Mouse (Mus musculus): ENCODE measurements around the gene Aoc1. TPM values are rescaled to one million over a fixed set of nuclear protein-coding genes. Genes with fewer than 3 reads are reported as not detected.
"Not testable (repeated sequence)": the region's sequence is repeated elsewhere in the genome, so short reads cannot be mapped to it uniquely, and the experiment has no call there.

Aoc1 gene
- polyA plus RNA-seq, 1 experiment from 2014 or later, result not detected

DNA sequence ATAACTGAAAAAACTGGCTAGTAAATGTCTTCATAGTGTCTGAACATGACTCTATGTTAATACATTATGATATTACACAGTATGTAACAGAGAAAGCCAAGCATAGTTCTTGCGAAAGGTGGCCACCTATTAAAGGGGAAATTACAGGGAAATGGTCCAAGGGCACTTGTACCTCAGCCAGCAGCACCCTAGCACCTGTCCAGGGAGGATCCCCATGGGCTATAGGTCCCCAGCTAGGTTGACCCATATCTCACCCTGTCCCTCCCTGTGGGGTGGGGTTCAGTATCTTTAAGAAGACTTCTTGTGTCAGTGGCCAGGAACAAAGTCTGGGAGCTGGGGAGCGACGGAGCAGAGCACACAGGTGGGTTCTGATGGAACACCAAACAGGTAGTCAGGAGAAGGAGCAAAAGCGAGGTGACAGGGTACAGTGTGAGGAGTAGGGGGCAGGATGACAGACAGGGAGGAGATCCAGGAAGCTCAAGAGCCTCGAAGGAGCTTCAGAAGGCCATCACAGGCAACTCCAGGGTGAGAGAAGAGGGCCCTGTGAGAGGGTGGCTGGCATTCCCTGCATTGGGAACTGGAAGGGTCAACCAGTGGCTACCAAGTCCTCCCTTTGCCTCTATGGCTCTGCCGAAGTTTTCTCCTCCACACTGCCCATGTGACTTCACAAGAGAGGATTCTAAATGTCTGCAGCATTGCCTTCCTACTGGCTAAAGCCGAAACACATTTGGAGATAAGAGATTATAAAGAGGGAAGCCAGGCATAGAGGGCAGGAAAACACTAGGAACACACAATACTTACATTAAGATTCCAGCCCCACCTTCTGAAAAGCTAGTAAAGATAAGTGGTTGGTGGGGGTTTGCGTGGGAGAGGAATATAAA, 22.5 kb downstream of the Aoc1 start:
- no peak for ATAC-seq (ENCODE audit: insufficient number of reproducible peaks, low FRiP score, low TSS enrichment, low read depth)
- 86% methylated on average over 8 of the region's 8 CpGs for WGBS

GRCm38 (mm10) chr6:48895941-48896340, 23.2 kb downstream of the Aoc1 start:
- H3K36me3 ChIP-seq, result no peaks in the 10 kb centered on the region
- no peak overlapping the region for H3K9ac ChIP-seq
- no peak for ATAC-seq (ENCODE audit: insufficient number of reproducible peaks, low FRiP score, low TSS enrichment, low read depth)
- H3K4me3 ChIP-seq, result no peak overlapping the region
- H3K27me3 ChIP-seq, result no peaks in the 10 kb centered on the region
- no peaks in the 10 kb centered on the region for H3K9me3 ChIP-seq
- 89% methylated on average over 5 of the region's 5 CpGs for WGBS
- no peak overlapping the region for H3K4me2 ChIP-seq
- H3K27ac ChIP-seq, result no peak overlapping the region
- H3K4me1 ChIP-seq, result no peaks in the 10 kb centered on the region

More for the DNA sequence above, 22.5 kb downstream of the Aoc1 start:
- Histone ChIP-seq H3K9me3 (no peaks in the 10 kb centered on the region), H3K9ac (no peak overlapping the region), H3K4me1 (no peaks in the 10 kb centered on the region), H3K27ac (no peak overlapping the region), H3K4me2 (no peak overlapping the region), H3K4me3 (no peak overlapping the region), H3K36me3 (no peaks in the 10 kb centered on the region), H3K27me3 (no peaks in the 10 kb centered on the region)

GRCm38 (mm10) chr6:48896956-48897355, 24.3 kb downstream of the Aoc1 start:
- H3K4me2 ChIP-seq, result no peak overlapping the region
- no peak for ATAC-seq (ENCODE audit: insufficient number of reproducible peaks, low FRiP score, low TSS enrichment, low read depth)
- no peak overlapping the region for H3K4me3 ChIP-seq
- H3K4me1 ChIP-seq, result no peaks in the 10 kb centered on the region
- no peak overlapping the region for H3K9ac ChIP-seq
- 80% methylated on average over 5 of the region's 5 CpGs for WGBS
- no peaks in the 10 kb centered on the region for H3K9me3 ChIP-seq
- H3K27me3 ChIP-seq, result no peaks in the 10 kb centered on the region
- no peak overlapping the region for H3K27ac ChIP-seq
- H3K36me3 ChIP-seq, result no peaks in the 10 kb centered on the region

DNA sequence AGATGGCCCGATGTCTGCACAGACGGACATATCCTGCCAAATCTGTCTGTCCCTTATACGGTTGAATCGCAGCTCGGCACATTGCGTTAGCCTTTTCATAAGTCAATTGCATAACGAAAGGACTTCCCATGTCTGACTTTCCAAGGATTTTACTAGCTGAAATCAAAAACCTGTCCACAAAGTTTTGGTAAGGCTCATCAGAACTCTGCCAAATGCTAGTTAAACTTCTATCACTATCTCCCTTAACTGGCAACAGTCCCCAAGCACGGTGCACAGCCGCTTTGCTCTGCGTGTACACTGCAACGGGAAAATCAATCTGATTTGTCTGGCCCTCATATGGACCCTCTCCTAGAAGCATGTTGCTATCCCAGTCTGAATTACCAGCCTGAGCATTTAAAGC, 28.6 kb downstream of the Aoc1 start:
- not testable (repeated sequence) for H3K27me3 ChIP-seq; H3K36me3 ChIP-seq; H3K4me2 ChIP-seq; H3K4me3 ChIP-seq; H3K27ac ChIP-seq; H3K9me3 ChIP-seq; ATAC-seq (ENCODE audit: insufficient number of reproducible peaks, low FRiP score, low TSS enrichment, low read depth); H3K4me1 ChIP-seq; H3K9ac ChIP-seq
- 88% methylated on average over 11 of the region's 11 CpGs for WGBS

- ATAC-seq (ENCODE audit: insufficient number of reproducible peaks, low FRiP score, low TSS enrichment, low read depth), result no peak
- no peak overlapping the region for H3K9ac ChIP-seq
- no peak overlapping the region for H3K4me3 ChIP-seq
- no peaks in the 10 kb centered on the region for H3K36me3 ChIP-seq
- no peak overlapping the region for H3K4me2 ChIP-seq
- H3K27me3 ChIP-seq, result no peaks in the 10 kb centered on the region
- no peaks in the 10 kb centered on the region for H3K4me1 ChIP-seq
- WGBS, result 81% methylated on average over 17 of the region's 17 CpGs
- no peaks in the 10 kb centered on the region for H3K9me3 ChIP-seq
- H3K27ac ChIP-seq, result no peak overlapping the region
Measured at GRCm38 (mm10) chr6:48902511-48903406, 30.1 kb downstream of the Aoc1 start.

- no peaks in the 10 kb centered on the region for H3K27me3 ChIP-seq
- WGBS, result 61% methylated on average over 4 of the region's 4 CpGs
Measured at GRCm38 (mm10) chr6:48903437-48903836, 30.7 kb downstream of the Aoc1 start.

DNA sequence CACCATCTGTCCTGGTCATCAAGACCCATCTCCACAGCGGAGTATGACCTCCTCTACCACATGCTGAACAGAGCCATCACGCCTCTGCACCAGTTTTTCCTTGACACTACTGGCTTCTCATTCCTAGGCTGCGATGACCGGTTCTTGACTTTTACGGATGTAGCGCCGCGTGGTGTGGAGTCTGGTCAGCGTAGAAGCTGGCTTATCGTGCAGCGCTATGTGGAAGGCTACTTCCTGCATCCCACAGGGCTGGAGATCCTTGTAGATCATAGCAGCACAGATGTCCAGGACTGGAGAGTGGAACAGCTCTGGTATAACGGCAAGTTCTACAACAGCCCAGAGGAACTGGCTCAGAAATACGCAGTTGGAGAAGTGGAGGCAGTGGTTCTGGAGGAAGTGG, 32.9 kb downstream of the Aoc1 start:
- Histone ChIP-seq H3K36me3 (no peaks in the 10 kb centered on the region), H3K27ac (no peak overlapping the region), H3K4me2 (no peak overlapping the region), H3K4me3 (no peak overlapping the region), H3K9ac (no peak overlapping the region), H3K4me1 (no peaks in the 10 kb centered on the region), H3K27me3 (no peaks in the 10 kb centered on the region), H3K9me3 (no peaks in the 10 kb centered on the region)
- no peak for ATAC-seq (ENCODE audit: insufficient number of reproducible peaks, low FRiP score, low TSS enrichment, low read depth)
- 90% methylated on average over 13 of the region's 13 CpGs for WGBS

More at GRCm38 (mm10) chr6:48903437-48903836, 30.7 kb downstream of the Aoc1 start:
- Histone ChIP-seq H3K4me1 (no peaks in the 10 kb centered on the region), H3K9me3 (no peaks in the 10 kb centered on the region), H3K4me3 (no peak overlapping the region), H3K9ac (no peak overlapping the region), H3K27ac (no peak overlapping the region), H3K36me3 (no peaks in the 10 kb centered on the region), H3K4me2 (no peak overlapping the region)
- ATAC-seq (ENCODE audit: insufficient number of reproducible peaks, low FRiP score, low TSS enrichment, low read depth), result no peak

DNA sequence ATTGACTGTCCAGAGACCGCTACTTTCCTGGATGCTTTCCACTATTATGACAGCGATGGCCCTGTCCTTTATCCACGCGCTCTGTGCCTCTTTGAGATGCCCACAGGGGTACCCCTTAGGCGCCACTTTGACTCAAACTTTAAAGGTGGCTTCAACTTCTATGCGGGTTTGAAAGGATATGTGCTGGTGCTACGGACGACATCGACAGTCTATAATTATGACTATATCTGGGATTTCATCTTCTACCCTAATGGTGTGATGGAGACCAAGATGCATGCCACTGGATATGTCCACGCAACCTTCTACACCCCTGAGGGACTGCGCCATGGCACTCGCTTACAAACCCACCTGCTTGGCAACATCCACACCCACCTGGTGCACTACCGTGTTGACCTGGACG, 33.7 kb downstream of the Aoc1 start:
- H3K4me3 ChIP-seq, result no peak overlapping the region
- no peaks in the 10 kb centered on the region for H3K27me3 ChIP-seq
- no peaks in the 10 kb centered on the region for H3K9me3 ChIP-seq
- H3K36me3 ChIP-seq, result no peaks in the 10 kb centered on the region
- H3K9ac ChIP-seq, result no peak overlapping the region
- H3K27ac ChIP-seq, result no peak overlapping the region
- ATAC-seq (ENCODE audit: insufficient number of reproducible peaks, low FRiP score, low TSS enrichment, low read depth), result no peak
- WGBS, result 90% methylated on average over 14 of the region's 14 CpGs
- no peaks in the 10 kb centered on the region for H3K4me1 ChIP-seq
- H3K4me2 ChIP-seq, result no peak overlapping the region

DNA sequence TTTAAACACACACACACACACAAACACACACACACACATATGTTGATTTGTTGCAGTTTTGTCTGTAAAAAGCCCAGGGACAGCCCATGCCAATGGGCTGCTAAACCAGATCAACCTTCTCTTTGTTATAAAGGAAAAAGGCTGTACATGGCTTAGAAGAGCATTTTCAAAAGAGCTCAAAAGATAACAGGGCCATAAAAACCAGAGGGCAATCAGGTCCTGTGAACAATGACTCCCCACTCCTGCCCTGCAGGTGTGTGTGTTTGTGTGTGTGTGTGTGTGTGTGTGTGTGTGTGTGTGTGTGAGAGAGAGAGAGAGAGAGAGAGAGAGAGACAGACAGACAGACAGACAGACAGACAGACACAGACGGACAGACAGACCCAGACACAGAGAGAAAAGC, 36.5 kb downstream of the Aoc1 start:
- no peak for ATAC-seq (ENCODE audit: insufficient number of reproducible peaks, low FRiP score, low TSS enrichment, low read depth)
- WGBS, result 57% methylated on average over 1 of the region's 1 CpGs
- no peak overlapping the region for H3K9ac ChIP-seq
- H3K4me2 ChIP-seq, result no peak overlapping the region
- no peak overlapping the region for H3K4me3 ChIP-seq
- H3K27ac ChIP-seq, result no peak overlapping the region
- H3K9me3 ChIP-seq, result no peaks in the 10 kb centered on the region
- no peaks in the 10 kb centered on the region for H3K36me3 ChIP-seq
- no peaks in the 10 kb centered on the region for H3K4me1 ChIP-seq
- no peaks in the 10 kb centered on the region for H3K27me3 ChIP-seq

- H3K9ac ChIP-seq, result no peak overlapping the region
- no peaks in the 10 kb centered on the region for H3K9me3 ChIP-seq
- no peaks in the 10 kb centered on the region for H3K27me3 ChIP-seq
- ATAC-seq (ENCODE audit: insufficient number of reproducible peaks, low FRiP score, low TSS enrichment, low read depth), result no peak
- H3K27ac ChIP-seq, result no peak overlapping the region
- 40% methylated on average over 3 of the region's 3 CpGs for WGBS
- no peak overlapping the region for H3K4me3 ChIP-seq
- no peaks in the 10 kb centered on the region for H3K36me3 ChIP-seq
- no peaks in the 10 kb centered on the region for H3K4me1 ChIP-seq
- no peak overlapping the region for H3K4me2 ChIP-seq
Measured at GRCm38 (mm10) chr6:48912033-48912432, 39.3 kb downstream of the Aoc1 start.

GRCm38 (mm10) chr6:48913587-48913986, 40.9 kb downstream of the Aoc1 start:
- no peaks in the 10 kb centered on the region for H3K9me3 ChIP-seq
- no peak for ATAC-seq (ENCODE audit: insufficient number of reproducible peaks, low FRiP score, low TSS enrichment, low read depth)

DNA sequence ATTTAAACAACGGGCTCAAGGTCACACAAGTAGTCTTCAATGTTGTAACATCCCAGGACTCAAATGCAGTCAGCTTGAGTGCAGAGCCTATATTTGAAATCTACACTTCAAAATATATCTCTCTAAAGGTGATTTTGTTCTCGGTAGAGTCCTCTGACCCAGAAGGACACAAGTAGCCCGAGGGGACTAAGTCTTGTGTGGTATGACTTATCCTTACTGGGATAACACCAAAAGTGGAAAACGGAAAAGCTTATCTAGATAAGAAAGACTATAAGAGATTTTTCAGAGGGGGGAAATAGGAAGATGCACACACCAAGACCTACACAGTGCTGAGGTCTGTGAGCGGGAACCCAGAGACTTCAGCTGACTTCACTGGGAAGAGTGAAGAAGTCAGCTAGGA, 56.9 kb downstream of the Aoc1 start, which contains the start of gene 1600015I10Rik:
Gene 1600015I10Rik, plus strand, starts transcription at position 301 of the 400 bp plus-strand sequence.
- no peak for ATAC-seq (ENCODE audit: insufficient number of reproducible peaks, low FRiP score, low TSS enrichment, low read depth)
- Histone ChIP-seq H3K9ac (no peak within 1 kb of the TSS), H3K4me3 (no peak within 1 kb of the TSS), H3K36me3 (no peaks in the 10 kb centered on the region), H3K9me3 (no peaks in the 10 kb centered on the region), H3K27ac (no peak within 1 kb of the TSS), H3K4me2 (no peak within 1 kb of the TSS), H3K27me3 (no peaks in the 10 kb centered on the region), H3K4me1 (no peaks in the 10 kb centered on the region)
- WGBS, result 85% methylated on average over 5 of the region's 5 CpGs

More at GRCm38 (mm10) chr6:48913587-48913986, 40.9 kb downstream of the Aoc1 start:
- Histone ChIP-seq H3K4me3 (no peak overlapping the region), H3K4me1 (no peaks in the 10 kb centered on the region), H3K36me3 (no peaks in the 10 kb centered on the region), H3K27ac (no peak overlapping the region), H3K9ac (no peak overlapping the region), H3K27me3 (no peaks in the 10 kb centered on the region), H3K4me2 (no peak overlapping the region)
- 90% methylated on average over 2 of the region's 2 CpGs for WGBS
